Mouse (Mus musculus): ENCODE measurements at regions not wholly inside any gene's neighbourhood (a gene's known extent, or its start where the extent isn't known, plus 50 kb on each side); places are given as distances from the start of the nearest gene placed in this dataset.
"Not testable (repeated sequence)": the region's sequence is repeated elsewhere in the genome, so short reads cannot be mapped to it uniquely, and the experiment has no call there.

DNA sequence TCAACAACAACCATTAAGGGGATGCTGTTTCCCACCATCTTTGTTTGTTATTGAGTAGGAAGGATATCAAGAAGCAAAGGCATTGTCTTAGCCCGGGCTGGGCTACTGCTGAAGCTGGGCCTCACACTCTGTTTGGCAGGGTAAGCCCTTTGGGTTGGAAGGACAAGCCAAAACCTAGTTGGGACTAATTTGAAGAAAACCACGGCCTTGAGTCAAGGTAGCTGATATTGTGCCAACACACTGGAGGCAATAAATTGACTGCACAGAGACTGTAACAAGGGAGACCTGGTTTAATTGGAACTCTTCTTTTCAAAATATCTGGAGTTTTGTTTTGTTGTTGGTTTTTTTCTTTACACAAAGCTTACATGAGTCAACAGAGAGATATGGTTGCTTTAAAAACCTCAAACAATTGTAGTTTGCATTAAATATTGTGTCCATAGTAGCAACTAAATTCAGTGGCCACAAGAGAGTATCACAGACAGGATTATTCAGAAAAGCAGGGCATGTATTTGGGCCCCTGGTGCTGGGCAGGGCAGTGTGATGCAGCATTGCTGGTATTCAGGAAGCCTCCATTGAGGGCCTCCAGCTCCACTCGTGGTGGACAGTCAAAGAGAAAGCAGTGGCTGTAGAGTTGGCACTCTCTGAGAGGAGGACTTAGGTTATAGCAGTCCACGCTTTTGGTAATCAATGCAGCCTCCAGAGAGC is 105.5 kb upstream of the Ubl3 start:
- no peak for ATAC-seq (ENCODE audit: low FRiP score)
- no peak overlapping the region for H3K4me2 ChIP-seq
- no peaks in the 10 kb centered on the region for H3K36me3 ChIP-seq (replicated peaks)
- H3K27ac ChIP-seq = no peak overlapping the region
- 0 out of 2 replicates have a peak, but pooled peaks cover 3% of the 10 kb centered on the region for H3K9me3 ChIP-seq
- H3K27me3 ChIP-seq = no peaks in the 10 kb centered on the region
- no peak overlapping the region for H3K4me3 ChIP-seq (replicated peaks)
- WGBS = 68% methylated on average over 4 of the region's 4 CpGs
- H3K9ac ChIP-seq = no peak overlapping the region
- no peaks in the 10 kb centered on the region for H3K4me1 ChIP-seq

- Histone ChIP-seq H3K4me2 (no peak overlapping the region), H3K27me3 (no peaks in the 10 kb centered on the region), H3K4me1 (no peaks in the 10 kb centered on the region; the same call in 1 of the 2 replicates), H3K9ac (no peak overlapping the region), H3K4me3 (replicated peaks) (no peak overlapping the region), H3K27ac (no peak overlapping the region), H3K36me3 (replicated peaks) (no peaks in the 10 kb centered on the region), H3K9me3 (no peaks in the 10 kb centered on the region)
- ATAC-seq (ENCODE audit: low FRiP score) = no peak
- WGBS = 55% methylated on average over 7 of the region's 7 CpGs
Measured at GRCm38 (mm10) chr5:148652525-148653243, 100.1 kb upstream of the Ubl3 start.

GRCm38 (mm10) chr5:148651736-148652135 is 99.1 kb upstream of the Ubl3 start:
- Histone ChIP-seq H3K4me2 (no peak overlapping the region), H3K36me3 (replicated peaks) (no peaks in the 10 kb centered on the region), H3K9ac (no peak overlapping the region), H3K4me3 (replicated peaks) (no peak overlapping the region), H3K27me3 (no peaks in the 10 kb centered on the region), H3K27ac (no peak overlapping the region), H3K4me1 (no peaks in the 10 kb centered on the region; the same call in 1 of the 2 replicates), H3K9me3 (no peaks in the 10 kb centered on the region)
- no peak for ATAC-seq (ENCODE audit: low FRiP score)
- 73% methylated on average over 4 of the region's 4 CpGs for WGBS

DNA sequence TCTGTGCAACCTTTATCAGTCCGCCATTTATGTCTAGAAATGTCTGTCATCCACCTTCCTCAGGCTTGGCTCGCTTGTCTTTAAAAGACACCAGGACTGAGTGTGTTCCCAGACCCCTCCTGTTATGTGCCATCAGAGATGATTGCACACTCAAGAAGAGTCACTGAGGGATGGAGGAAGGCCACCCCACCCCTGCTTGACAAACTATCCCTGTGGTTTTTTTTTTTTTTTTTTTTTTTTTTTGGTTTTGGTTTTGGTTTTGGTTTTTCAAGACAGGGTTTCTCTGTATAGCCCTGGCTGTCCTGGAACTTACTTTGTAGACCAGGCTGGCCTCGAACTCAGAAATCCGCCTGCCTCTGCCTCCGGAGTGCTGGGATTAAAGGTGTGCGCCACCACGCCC is 97.0 kb upstream of the Ubl3 start:
- H3K27me3 ChIP-seq; ATAC-seq (ENCODE audit: low FRiP score); H3K36me3 ChIP-seq (replicated peaks); H3K4me3 ChIP-seq (replicated peaks); H3K4me1 ChIP-seq; H3K4me2 ChIP-seq; H3K9me3 ChIP-seq; H3K9ac ChIP-seq; H3K27ac ChIP-seq: not testable (repeated sequence)
- WGBS = 93% methylated on average over 7 of the region's 7 CpGs

- no peak overlapping the region for H3K9ac ChIP-seq
- H3K27ac ChIP-seq = no peak overlapping the region
- WGBS = 73% methylated on average over 9 of the region's 9 CpGs
- H3K4me1 ChIP-seq = no peaks in the 10 kb centered on the region; the same call in 1 of the 2 replicates
- H3K4me3 ChIP-seq (replicated peaks) = no peak overlapping the region
- ATAC-seq (ENCODE audit: low FRiP score) = no peak
- no peak overlapping the region for H3K4me2 ChIP-seq
- H3K36me3 ChIP-seq (replicated peaks) = no peaks in the 10 kb centered on the region
- H3K27me3 ChIP-seq = no peaks in the 10 kb centered on the region
- no peaks in the 10 kb centered on the region for H3K9me3 ChIP-seq
Measured at GRCm38 (mm10) chr5:148649123-148649522, 96.5 kb upstream of the Ubl3 start.

GRCm38 (mm10) chr5:148647644-148648043 is 95.1 kb upstream of the Ubl3 start:
- 66% methylated on average over 2 of the region's 2 CpGs for WGBS
- no peak overlapping the region for H3K4me3 ChIP-seq (replicated peaks)
- no peak overlapping the region for H3K27ac ChIP-seq
- H3K4me2 ChIP-seq = no peak overlapping the region
- ATAC-seq (ENCODE audit: low FRiP score) = no peak
- no peaks in the 10 kb centered on the region; the same call in 1 of the 2 replicates for H3K4me1 ChIP-seq
- no peaks in the 10 kb centered on the region for H3K27me3 ChIP-seq
- H3K9me3 ChIP-seq = no peaks in the 10 kb centered on the region
- H3K9ac ChIP-seq = no peak overlapping the region
- H3K36me3 ChIP-seq (replicated peaks) = no peaks in the 10 kb centered on the region

GRCm38 (mm10) chr5:148645772-148646171 is 93.2 kb upstream of the Ubl3 start:
- no peaks in the 10 kb centered on the region; the same call in 1 of the 2 replicates for H3K4me1 ChIP-seq

GRCm38 (mm10) chr5:148645191-148645681 is 92.6 kb upstream of the Ubl3 start:
- H3K9ac ChIP-seq = no peak overlapping the region
- no peaks in the 10 kb centered on the region for H3K36me3 ChIP-seq (replicated peaks)
- ATAC-seq (ENCODE audit: low FRiP score) = no peak
- no peak overlapping the region for H3K27ac ChIP-seq
- H3K4me3 ChIP-seq (replicated peaks) = no peak overlapping the region
- 89% methylated on average over 10 of the region's 10 CpGs for WGBS
- H3K4me2 ChIP-seq = no peak overlapping the region
- H3K9me3 ChIP-seq = no peaks in the 10 kb centered on the region
- H3K27me3 ChIP-seq = no peaks in the 10 kb centered on the region
- H3K4me1 ChIP-seq = no peaks in the 10 kb centered on the region; the same call in 1 of the 2 replicates

More at GRCm38 (mm10) chr5:148645772-148646171, 93.2 kb upstream of the Ubl3 start:
- H3K9ac ChIP-seq = no peak overlapping the region
- H3K4me3 ChIP-seq (replicated peaks) = no peak overlapping the region
- no peaks in the 10 kb centered on the region for H3K27me3 ChIP-seq
- H3K27ac ChIP-seq = no peak overlapping the region
- no peaks in the 10 kb centered on the region for H3K36me3 ChIP-seq (replicated peaks)
- no peaks in the 10 kb centered on the region for H3K9me3 ChIP-seq
- no peak overlapping the region for H3K4me2 ChIP-seq
- WGBS = 59% methylated on average over 4 of the region's 4 CpGs
- no peak for ATAC-seq (ENCODE audit: low FRiP score)

DNA sequence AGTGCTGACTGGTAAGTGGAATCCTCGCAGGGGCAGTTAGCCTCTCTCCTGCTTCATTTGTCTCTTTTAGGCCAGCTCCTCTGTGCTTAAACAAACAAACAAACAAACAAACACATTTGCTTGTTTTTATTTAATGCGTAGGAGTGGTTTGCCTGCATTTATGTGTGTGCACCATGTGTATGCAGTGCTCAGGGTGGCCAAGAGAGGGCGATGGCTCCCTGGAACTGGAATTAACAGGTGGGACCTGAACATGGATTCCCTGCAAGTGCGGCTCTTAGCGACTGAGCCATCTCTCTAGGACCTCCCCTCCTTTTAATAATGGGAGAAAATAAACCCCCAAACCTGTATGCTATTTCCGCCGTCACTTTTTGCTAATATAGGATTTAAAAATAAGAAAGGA is 91.8 kb upstream of the Ubl3 start:
- WGBS = 97% methylated on average over 7 of the region's 7 CpGs

DNA sequence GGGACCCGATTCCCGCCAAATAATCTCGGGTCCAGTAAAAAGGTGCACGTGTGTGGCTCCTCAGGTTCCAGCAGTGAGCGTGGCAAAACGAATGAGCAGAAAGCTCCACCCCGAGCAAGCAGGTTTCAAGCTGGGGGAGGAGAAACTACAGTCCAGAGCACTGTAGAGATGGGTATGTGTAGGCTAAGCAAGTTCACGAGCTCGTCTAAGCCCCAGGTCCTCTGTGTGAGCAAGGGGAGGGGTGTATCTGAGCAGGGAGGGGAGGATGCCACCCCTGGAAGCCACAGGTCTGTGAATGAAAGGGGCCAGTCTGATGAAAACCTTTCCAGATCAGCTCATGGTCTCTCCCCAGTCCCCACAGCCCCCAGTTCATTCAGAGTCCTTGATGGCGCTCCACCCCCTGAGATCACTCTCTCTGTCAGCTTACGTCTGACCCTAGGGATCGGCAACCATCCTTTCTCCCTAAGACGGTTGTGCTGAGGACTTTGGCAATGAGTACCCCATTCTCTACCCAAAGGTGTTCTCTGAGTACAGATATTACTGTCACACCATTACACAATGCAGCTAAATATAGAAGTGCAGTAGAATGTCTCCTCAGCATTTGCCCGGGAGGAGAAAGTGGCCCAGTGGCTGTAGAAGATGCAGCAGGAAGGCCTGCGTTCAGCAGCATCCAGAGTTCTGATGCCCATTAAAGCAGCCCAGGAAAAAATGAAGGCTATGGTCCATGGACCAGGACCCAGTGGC is 89.2 kb upstream of the Ubl3 start:
- Histone ChIP-seq H3K4me3 (replicated peaks) (no peak overlapping the region), H3K27me3 (no peaks in the 10 kb centered on the region), H3K4me1 (no peaks in the 10 kb centered on the region), H3K27ac (no peak overlapping the region), H3K9me3 (no peaks in the 10 kb centered on the region), H3K9ac (no peak overlapping the region), H3K36me3 (replicated peaks) (no peaks in the 10 kb centered on the region), H3K4me2 (no peak overlapping the region)
- WGBS = 44% methylated on average over 15 of the region's 15 CpGs
- ATAC-seq (ENCODE audit: low FRiP score) = no peak

More for the DNA sequence above, 91.8 kb upstream of the Ubl3 start:
- no peak for ATAC-seq (ENCODE audit: low FRiP score)
- H3K9ac ChIP-seq = no peak overlapping the region
- H3K9me3 ChIP-seq = no peaks in the 10 kb centered on the region
- no peaks in the 10 kb centered on the region for H3K27me3 ChIP-seq
- H3K4me1 ChIP-seq = no peaks in the 10 kb centered on the region; the same call in 1 of the 2 replicates
- H3K4me2 ChIP-seq = no peak overlapping the region
- H3K27ac ChIP-seq = no peak overlapping the region
- no peaks in the 10 kb centered on the region for H3K36me3 ChIP-seq (replicated peaks)
- no peak overlapping the region for H3K4me3 ChIP-seq (replicated peaks)

DNA sequence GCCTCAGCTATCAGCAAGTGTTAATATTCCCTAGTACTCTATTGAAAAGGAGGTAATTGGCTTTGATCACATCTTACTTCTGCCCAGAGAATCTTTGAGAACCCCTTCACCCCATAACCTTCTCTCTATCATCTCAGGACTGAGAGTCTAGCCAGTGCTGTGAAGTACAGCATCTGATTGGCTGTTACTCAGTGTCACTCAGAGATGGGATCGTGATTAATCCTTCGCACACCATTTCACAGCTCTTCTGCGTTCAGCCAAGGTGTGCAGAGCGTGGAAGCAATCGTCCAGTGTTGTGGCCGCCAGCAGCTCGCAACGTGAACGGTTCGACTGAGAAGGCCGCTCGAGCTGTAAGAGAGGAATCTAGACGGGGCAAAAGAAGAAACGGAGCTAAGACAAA is 87.9 kb upstream of the Ubl3 start:
- Histone ChIP-seq H3K36me3 (replicated peaks) (no peaks in the 10 kb centered on the region), H3K9ac (no peak overlapping the region), H3K4me1 (no peaks in the 10 kb centered on the region), H3K27me3 (no peaks in the 10 kb centered on the region), H3K4me3 (replicated peaks) (no peak overlapping the region), H3K27ac (no peak overlapping the region), H3K4me2 (no peak overlapping the region), H3K9me3 (no peaks in the 10 kb centered on the region)
- ATAC-seq (ENCODE audit: low FRiP score) = no peak
- 41% methylated on average over 13 of the region's 14 CpGs for WGBS

DNA sequence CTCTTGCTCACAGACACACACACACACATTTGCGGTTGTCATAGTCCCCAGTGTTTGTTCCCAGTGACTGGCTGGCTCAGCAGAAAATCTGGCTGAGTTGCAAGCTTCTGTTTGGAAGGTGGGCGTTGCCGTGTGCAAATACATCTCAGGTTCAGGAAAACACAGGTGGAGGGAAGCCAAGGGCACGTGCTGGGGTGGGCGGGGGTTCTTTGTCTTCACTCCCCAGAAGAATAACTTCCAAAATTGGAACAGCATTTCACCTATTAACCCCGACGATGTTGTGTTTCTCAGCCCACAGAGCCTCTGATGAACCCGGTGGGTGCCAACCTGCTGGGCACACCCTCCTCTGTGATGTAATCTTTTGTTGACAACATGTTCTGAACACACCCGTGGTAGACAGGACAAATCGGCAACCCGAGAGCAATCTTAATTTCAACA is 82.3 kb upstream of the Ubl3 start:
- WGBS = 70% methylated on average over 11 of the region's 11 CpGs
- Histone ChIP-seq H3K27me3 (no peaks in the 10 kb centered on the region), H3K9ac (no peak overlapping the region)

More for the DNA sequence above, 82.3 kb upstream of the Ubl3 start:
- no peak overlapping the region for H3K4me2 ChIP-seq
- peak overlapping the region; percentile 79; the same call in 1 of the 2 replicates for H3K27ac ChIP-seq
- no peaks in the 10 kb centered on the region for H3K9me3 ChIP-seq
- H3K36me3 ChIP-seq (replicated peaks) = no peaks in the 10 kb centered on the region
- ATAC-seq (ENCODE audit: low FRiP score) = no peak
- H3K4me1 ChIP-seq = peaks cover 29% of the 10 kb centered on the region
- no peak overlapping the region for H3K4me3 ChIP-seq (replicated peaks)

Measured in forebrain, embryonic 12.5 days (tissue).